Mouse (Mus musculus) stomach, postnatal 0 days (tissue): ENCODE data around the gene Pgghg. TPM values are rescaled to one million over a fixed set of nuclear protein-coding genes. Genes with fewer than 3 reads are reported as not detected.
A peak's percentile ranks its signal among the peaks of the same experiment; 100 is the strongest.

ENCODE experiments used
- ATAC-seq: fragments of 200-750 bp; cut with Nextera tagmentation; 2 replicates; pipeline ENCODE4 v1.8.0; 2017; ENCODE audit not compliant: low FRiP score, low TSS enrichment
- DNase-seq: peaks from one replicate; pipeline ENCODE4 v3.0.0-alpha.2; 2016; ENCODE audit warnings: low spot score
- H3K27ac ChIP-seq: fragments of 300-500 bp; sonication (generic); replicated peaks from 2 replicates; pipeline ENCODE4 v1.5.1; 2014; ENCODE audit warnings: mild to moderate bottlenecking, control low read depth
- H3K27me3 ChIP-seq: fragments of 300-500 bp; sonication (generic); 2 replicates; pipeline ENCODE4 v1.6.1; 2014; ENCODE audit warnings: low read length; ENCODE audit not compliant: control insufficient read depth, insufficient read depth
- H3K36me3 ChIP-seq: fragments of 300-500 bp; sonication (generic); 2 replicates; pipeline ENCODE4 v1.6.1; 2014; ENCODE audit warnings: low read length, mixed read lengths; ENCODE audit not compliant: control insufficient read depth, insufficient read depth
- H3K4me1 ChIP-seq: fragments of 300-500 bp; sonication (generic); replicated peaks from 2 replicates; pipeline ENCODE4 v1.6.1; 2014; ENCODE audit warnings: antibody characterized with exemption; ENCODE audit not compliant: control insufficient read depth, insufficient read depth
- H3K4me2 ChIP-seq: fragments of 300-500 bp; sonication (generic); replicated peaks from 2 replicates; pipeline ENCODE4 v1.6.1; 2014; ENCODE audit warnings: low read depth, mild to moderate bottlenecking, control low read depth, moderate library complexity
- H3K4me3 ChIP-seq: fragments of 300-500 bp; sonication (generic); 2 replicates; pipeline ENCODE4 v1.5.1; 2014; ENCODE audit warnings: low read depth, low read length, control low read depth
- H3K9ac ChIP-seq: fragments of 300-500 bp; sonication (generic); 2 replicates; pipeline ENCODE4 v1.6.1; 2014; ENCODE audit warnings: mild to moderate bottlenecking, low read length, control low read depth, mixed read lengths
- H3K9me3 ChIP-seq: fragments of 300-500 bp; sonication (generic); 2 replicates; pipeline ENCODE4 v1.6.1; 2016; ENCODE audit warnings: low read length; ENCODE audit not compliant: control insufficient read depth
- CTCF ChIP-seq: IDR thresholded peaks from 2 replicates; pipeline ENCODE4 v1.5.1; 2016; ENCODE audit warnings: antibody characterized with exemption, low read depth, mild to moderate bottlenecking, moderate library complexity
- EP300 ChIP-seq: optimal IDR thresholded peaks from 2 replicates; pipeline ENCODE3; 2016; ENCODE audit warnings: antibody characterized with exemption
- WGBS: fragments of 180-500 bp; shearing (Covaris S2); extraction: QIAGEN DNeasy Blood & Tissue Kit; methylation state at CpG from one replicate; pipeline ENCODE4 v1.1.7; 2014; 5-methylcytosine and 5-hydroxymethylcytosine counted together
- polyA plus RNA-seq: library from polyadenylated mRNA; unstranded; fragments of >200 nt; fragmentation: Nextera tagmentation; extraction: Ambion mirVana; gene quantifications from 2 replicates; pipeline ENCODE4 v1.2.1, GENCODE M21; 2015

Gene Pgghg
- polyA plus RNA-seq, 1 experiment from 2014 or later = 10.1 TPM

- DNase-seq = no peak
- peaks cover 11% of the 10 kb centered on the region for H3K36me3 ChIP-seq
- H3K9ac ChIP-seq = peak overlapping the region; percentile 63
- TF ChIP-seq CTCF (no peak), EP300 (no peak)
- H3K4me1 ChIP-seq = peaks cover 4% of the 10 kb centered on the region; the same call in 1 of the 2 replicates
- 31% methylated on average over 15 of the region's 15 CpGs for WGBS
- H3K27me3 ChIP-seq = no peaks in the 10 kb centered on the region
- H3K27ac ChIP-seq = peak overlapping the region; percentile 49
- peak overlapping the region; percentile 61 for H3K4me2 ChIP-seq
- H3K9me3 ChIP-seq = no peaks in the 10 kb centered on the region
- peak overlapping the region; percentile 54 for H3K4me3 ChIP-seq
- no peak for ATAC-seq
Measured at GRCm38 (mm10) chr7:140953800-140954732, 12.9 kb downstream of the Pgghg start.

- TF ChIP-seq CTCF = no peak
Measured at GRCm38 (mm10) chr7:140954733-140955071, 13.5 kb downstream of the Pgghg start.

GRCm38 (mm10) chr7:140955342-140955741, 14.2 kb downstream of the Pgghg start:
- Histone ChIP-seq H3K27me3 (no peaks in the 10 kb centered on the region), H3K4me1 (peaks cover 4% of the 10 kb centered on the region; the same call in 1 of the 2 replicates), H3K9me3 (no peaks in the 10 kb centered on the region), H3K4me2 (peak overlapping the region; percentile 61), H3K27ac (peak overlapping the region; percentile 93), H3K36me3 (0 out of 2 replicates have a peak, but pooled peaks cover 2% of the 10 kb centered on the region), H3K9ac (peak overlapping the region; percentile 71), H3K4me3 (peak overlapping the region; percentile 54)
- ATAC-seq (peak; percentile 34; the same call in 1 of the 2 replicates), DNase-seq (peak; percentile 50)
- WGBS = 13% methylated on average over 17 of the region's 17 CpGs
- TF ChIP-seq CTCF (no peak), EP300 (no peak)

More at GRCm38 (mm10) chr7:140954733-140955071, 13.5 kb downstream of the Pgghg start:
- peaks cover 4% of the 10 kb centered on the region; the same call in 1 of the 2 replicates for H3K4me1 ChIP-seq
- WGBS = 2% methylated on average over 9 of the region's 9 CpGs
- no peak for ATAC-seq
- peak overlapping the region; percentile 93 for H3K27ac ChIP-seq
- H3K36me3 ChIP-seq = peaks cover 4% of the 10 kb centered on the region; the same call in 1 of the 2 replicates
- H3K9me3 ChIP-seq = no peaks in the 10 kb centered on the region
- H3K27me3 ChIP-seq = no peaks in the 10 kb centered on the region
- peak overlapping the region; percentile 63 for H3K9ac ChIP-seq
- H3K4me2 ChIP-seq = peak overlapping the region; percentile 61
- DNase-seq = peak; percentile 67
- H3K4me3 ChIP-seq = peak overlapping the region; percentile 54

- peak within 1 kb of the TSS; percentile 61 for H3K4me2 ChIP-seq
- 2% methylated on average over 11 of the region's 11 CpGs for WGBS
- H3K4me3 ChIP-seq = peak within 1 kb of the TSS; percentile 54
- no peaks in the 10 kb centered on the region for H3K36me3 ChIP-seq
- DNase-seq = peak; percentile 84
- peak; percentile 90 for ATAC-seq
- peaks cover 4% of the 10 kb centered on the region; the same call in 1 of the 2 replicates for H3K4me1 ChIP-seq
- peak; percentile 17; the same call in 1 of the 2 replicates for TF ChIP-seq CTCF
- no peak for TF ChIP-seq EP300
- H3K9me3 ChIP-seq = no peaks in the 10 kb centered on the region
- no peaks in the 10 kb centered on the region for H3K27me3 ChIP-seq
- peak within 1 kb of the TSS; percentile 71 for H3K9ac ChIP-seq
- H3K27ac ChIP-seq = peak within 1 kb of the TSS; percentile 93
Measured at GRCm38 (mm10) chr7:140955758-140956555, 14.8 kb downstream of the Pgghg start, which contains the start of the genes Gm45717 and Ifitm2. Gene Gm45717, minus strand, starts transcription at chr7:140955937. Gene Ifitm2, minus strand, starts transcription at chr7:140955987.

GRCm38 (mm10) chr7:140956556-140956869, 15.3 kb downstream of the Pgghg start:
- Histone ChIP-seq H3K4me1 (peaks cover under 1% of the 10 kb centered on the region; the same call in 1 of the 2 replicates), H3K9me3 (no peaks in the 10 kb centered on the region), H3K27ac (peak overlapping the region; percentile 93), H3K4me2 (peak overlapping the region; percentile 61), H3K36me3 (no peaks in the 10 kb centered on the region), H3K27me3 (no peaks in the 10 kb centered on the region), H3K4me3 (no peak overlapping the region), H3K9ac (no peak overlapping the region)
- 25% methylated on average over 6 of the region's 6 CpGs for WGBS
- 0 out of 2 replicates have a peak, but pooled peaks have one; percentile 3 for ATAC-seq
- no peak for DNase-seq
- TF ChIP-seq EP300 (no peak), CTCF (no peak)
